Mouse (Mus musculus) brain, embryonic 14.5 days (tissue): ENCODE results near the gene Avil. TPM values are rescaled to one million over a fixed set of nuclear protein-coding genes. Genes with fewer than 3 reads are reported as not detected.
A peak's percentile ranks its signal among the peaks of the same experiment; 100 is the strongest.

ENCODE experiments used
- DNase-seq: peaks from one replicate; pipeline ENCODE4 v3.0.0-alpha.2; 2011; ENCODE audit warnings: low read depth
- CTCF ChIP-seq: fragments of 200-500 bp; IDR thresholded peaks from 2 replicates; pipeline ENCODE4 v1.5.1; 2012; ENCODE audit warnings: inconsistent platforms, mild to moderate bottlenecking, moderate library complexity, borderline replicate concordance; ENCODE audit not compliant: insufficient read depth, insufficient read length; ENCODE audit errors: extremely low read depth
- POLR2A ChIP-seq: fragments of 200-500 bp; IDR thresholded peaks from 2 replicates; pipeline ENCODE4 v1.6.1; 2012; ENCODE audit warnings: mild to moderate bottlenecking, inconsistent platforms, borderline replicate concordance; ENCODE audit not compliant: poor library complexity, insufficient read depth, insufficient read length, severe bottlenecking; ENCODE audit errors: extremely low read depth
- polyA plus RNA-seq: library from polyadenylated mRNA; depleted of rRNA; stranded (reverse); fragments of >200 nt; gene quantifications from 2 replicates; pipeline ENCODE4 v1.2.3, GENCODE M21; 2012

Avil gene
- polyA plus RNA-seq, 1 experiment = 1.7 TPM

DNA sequence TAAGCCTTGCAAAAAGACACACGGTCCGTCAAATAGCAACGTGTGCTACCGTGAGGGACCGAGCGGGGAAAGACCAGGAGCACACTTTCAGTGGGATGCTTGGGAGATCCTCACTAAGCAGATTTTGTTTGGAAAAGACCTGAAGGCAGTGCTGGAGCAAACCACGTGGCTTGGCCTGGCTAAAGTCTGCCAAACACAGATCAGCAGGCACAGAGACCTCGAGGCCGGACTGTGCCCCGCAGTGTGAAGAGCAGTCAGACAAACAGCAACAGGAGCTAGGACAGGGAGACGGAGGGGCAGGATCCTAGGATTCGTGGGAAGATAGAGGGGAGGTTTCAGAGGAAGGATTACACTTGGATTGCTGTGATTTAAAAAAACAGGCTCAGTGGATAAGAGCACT is 35.8 kb downstream of the Avil start:
- no peak for DNase-seq
- no peak for TF ChIP-seq CTCF
- no peak for TF ChIP-seq POLR2A

DNA sequence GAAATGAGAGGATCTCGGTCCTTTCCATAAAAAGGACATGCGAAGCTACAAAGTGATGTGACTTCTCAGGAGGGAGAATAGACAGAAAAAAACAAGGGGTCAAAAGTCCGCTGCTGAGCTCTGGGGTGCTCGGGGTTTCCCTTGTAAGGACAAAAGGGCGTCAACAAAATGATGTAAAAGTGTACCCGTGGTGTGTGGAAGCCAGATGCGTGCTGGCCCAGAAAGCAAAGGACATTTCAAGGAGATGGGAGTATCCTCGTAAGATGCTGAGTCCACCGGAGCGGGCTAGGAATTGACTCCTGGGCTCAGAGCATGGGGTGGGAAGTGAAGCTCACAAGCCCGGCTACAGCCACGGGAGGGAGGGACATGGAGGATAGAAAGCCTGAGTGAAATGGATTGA is 37.1 kb downstream of the Avil start:
- TF ChIP-seq POLR2A (no peak), CTCF (no peak)

GRCm38 (mm10) chr10:127040569-127041214 is 40.2 kb downstream of the Avil start:
- no peak for DNase-seq
- TF ChIP-seq POLR2A = no peak
- TF ChIP-seq CTCF = no peak

More for the DNA sequence above, 37.1 kb downstream of the Avil start:
- DNase-seq = no peak

GRCm38 (mm10) chr10:127041274-127041766 is 40.8 kb downstream of the Avil start, which contains the start of the genes Mettl1 and Eef1akmt3:
Gene Mettl1 (plus strand): TSS chr10:127041414.
Gene Eef1akmt3 (minus strand): TSS chr10:127041513.
- no peak for DNase-seq
- TF ChIP-seq CTCF (no peak), POLR2A (no peak)

DNA sequence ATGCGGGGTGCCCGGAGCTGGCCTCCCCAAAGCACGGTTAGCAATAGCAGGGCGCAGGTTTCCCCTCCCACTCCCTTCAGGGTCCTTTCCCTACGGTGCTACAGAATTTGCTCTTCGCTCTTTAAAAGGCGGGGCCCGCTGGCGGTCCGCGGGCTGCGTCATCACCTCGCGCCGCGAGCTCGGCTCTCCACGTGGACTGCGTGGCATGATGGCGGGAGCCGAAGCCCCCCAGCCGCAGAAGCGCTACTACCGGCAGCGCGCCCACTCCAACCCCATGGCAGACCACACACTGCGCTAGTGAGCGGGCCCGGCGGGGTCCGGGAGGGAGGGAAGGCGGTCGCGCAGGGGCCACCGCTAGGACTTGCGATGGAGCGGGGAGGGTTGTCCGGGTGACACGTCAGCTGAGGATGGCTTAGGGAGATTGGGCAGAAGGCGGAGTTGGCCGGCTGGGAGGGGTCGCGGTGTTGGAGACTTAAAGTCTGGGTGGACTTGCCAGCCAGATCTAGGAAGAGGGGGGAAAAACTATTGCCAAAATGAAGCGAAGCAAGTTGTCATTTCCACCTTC is 41.3 kb downstream of the Avil start:
- no peak for TF ChIP-seq CTCF
- no peak for TF ChIP-seq POLR2A
- DNase-seq = peak; percentile 96

DNA sequence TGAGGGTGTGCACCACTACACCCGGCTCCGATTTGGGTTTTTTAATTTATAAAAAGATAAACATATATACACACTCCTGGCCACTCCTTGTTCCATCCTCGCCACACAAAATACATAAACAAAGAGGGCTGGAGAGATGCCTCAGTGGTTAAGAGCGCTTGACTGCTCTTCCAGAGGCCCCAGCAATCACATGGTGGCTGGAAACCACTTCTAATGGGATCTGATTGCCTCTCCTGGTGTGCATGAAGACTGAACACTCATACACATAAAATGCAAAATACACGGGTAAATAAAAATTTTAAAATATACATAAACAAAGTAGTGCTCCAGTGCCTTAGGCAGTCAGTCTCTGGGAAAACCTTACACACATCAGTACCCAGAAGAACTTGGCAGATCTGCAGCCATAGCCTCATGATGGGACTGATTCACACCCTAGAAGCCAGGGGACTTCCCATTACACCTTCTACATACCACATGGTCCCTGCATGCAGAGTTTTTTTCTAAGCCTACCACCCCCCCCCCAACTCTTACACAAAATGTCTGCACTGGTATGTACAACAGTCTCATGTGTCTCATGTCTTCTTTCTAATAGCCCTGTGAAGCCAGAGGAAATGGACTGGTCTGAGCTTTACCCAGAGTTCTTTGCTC is 42.1 kb downstream of the Avil start:
- TF ChIP-seq CTCF = no peak
- TF ChIP-seq POLR2A = no peak
- DNase-seq = no peak

GRCm38 (mm10) chr10:127043187-127043586 is 42.7 kb downstream of the Avil start:
- TF ChIP-seq CTCF = no peak
- TF ChIP-seq POLR2A = no peak
- no peak for DNase-seq

DNA sequence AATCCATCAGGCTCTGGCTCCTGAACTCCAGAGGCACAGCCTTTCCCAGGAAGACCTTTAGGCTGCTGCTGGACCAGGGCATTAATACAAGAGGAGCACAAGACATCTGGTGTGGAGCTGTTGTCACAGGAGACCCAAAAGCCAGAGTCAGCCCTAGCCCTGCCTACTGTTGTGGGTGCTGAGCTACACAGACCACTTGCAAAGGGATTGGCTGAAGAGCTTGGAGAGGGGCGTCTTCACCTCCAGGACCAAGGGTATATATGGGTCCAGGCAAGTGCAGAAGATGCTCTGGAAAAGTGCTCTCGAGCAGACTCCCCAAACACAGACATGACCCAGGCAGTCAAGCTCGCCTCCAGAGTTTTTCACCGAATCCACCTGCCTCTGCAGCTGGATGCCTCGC is 47.4 kb downstream of the Avil start, which contains the start of gene Cyp27b1:
Gene Cyp27b1 (plus strand): TSS at position 297 of the 400 bp plus-strand sequence.
- DNase-seq = no peak
- no peak for TF ChIP-seq CTCF
- no peak for TF ChIP-seq POLR2A

- TF ChIP-seq POLR2A (no peak), CTCF (no peak)
- DNase-seq = no peak
Measured at GRCm38 (mm10) chr10:127048608-127049394, 48.3 kb downstream of the Avil start.

DNA sequence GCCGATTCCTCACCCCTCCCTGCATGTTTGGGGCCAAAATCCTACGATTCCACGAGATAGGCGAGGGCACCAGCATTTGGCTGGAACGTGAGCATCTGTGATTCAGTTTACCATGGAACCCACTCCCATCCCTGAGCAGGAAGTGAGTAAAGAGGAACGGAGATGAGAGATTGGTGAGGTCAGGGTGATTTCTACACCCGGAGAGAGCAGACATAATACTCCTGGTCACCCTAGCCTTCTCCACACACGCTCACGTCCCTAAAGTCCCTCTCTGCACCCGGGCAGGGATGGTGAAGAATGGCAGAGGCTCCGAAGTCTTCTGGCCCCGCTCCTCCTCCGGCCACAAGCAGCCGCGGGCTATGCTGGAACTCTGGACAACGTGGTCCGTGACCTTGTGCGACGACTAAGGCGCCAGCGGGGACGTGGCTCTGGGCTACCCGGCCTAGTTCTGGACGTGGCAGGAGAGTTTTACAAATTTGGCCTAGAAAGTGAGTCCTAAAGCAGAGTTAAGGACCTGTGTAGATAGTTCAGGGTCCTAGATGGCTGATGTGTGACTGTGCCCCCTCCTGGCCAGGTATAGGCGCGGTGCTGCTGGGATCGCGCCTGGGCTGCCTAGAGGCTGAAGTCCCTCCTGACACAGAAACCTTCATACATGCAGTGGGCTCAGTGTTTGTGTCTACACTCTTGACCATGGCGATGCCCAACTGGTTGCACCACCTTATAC is 49.0 kb downstream of the Avil start:
- no peak for DNase-seq
- TF ChIP-seq CTCF (peak; percentile 16; the same call in 1 of the 2 replicates), POLR2A (no peak)
